Comparison of ENCODE assay signal across 17 mouse cellular contexts in the genomic region with DNA sequence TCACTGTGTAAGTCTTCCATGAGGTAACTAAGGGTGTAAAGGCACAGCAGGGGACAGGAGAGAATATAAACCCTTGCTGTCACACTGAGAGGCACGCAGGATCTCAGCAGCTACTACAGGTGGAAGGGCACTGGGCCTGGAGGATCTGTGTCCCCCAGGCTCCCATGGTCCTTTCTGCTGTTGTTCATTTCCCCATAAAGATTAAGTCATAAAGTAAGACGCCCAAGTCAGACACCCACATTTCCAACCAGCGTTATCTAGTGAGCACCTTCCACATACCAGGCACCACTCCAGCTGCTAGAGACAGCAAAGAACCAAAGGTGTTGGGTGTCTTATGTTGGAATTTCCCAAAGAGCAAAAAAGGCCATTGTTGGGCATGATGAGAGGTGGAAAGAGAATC.
A peak's percentile ranks its signal among the peaks of the same experiment; 100 is the strongest.
DNase-seq lines count a peak whose midpoint lies in the region; ATAC-seq lines count a peak whose summit lies in the region.
"Had no signal": no experiment of that assay in that cellular context is flagged by ENCODE, and none has a peak within 500 bp of the region (broad histone marks: within the 10 kb centered on the region; RNA-seq: fewer than 3 reads in every experiment).

No protein-coding gene starts in this region.

- DNase-seq in lung, postnatal 4 days: no peak
- DNase-seq in ovary, adult 18-20 months (ENCODE audit: low spot score): no peak
- DNase-seq: adrenal gland, adult 2 months; adrenal gland, postnatal 10 days; adrenal gland, postnatal 25 days; cerebellum, adult 11 months; cerebellum, adult 18-20 months; cerebellum, adult 8-10 months; cerebellum, adult 9-11 months; cerebellum, postnatal 14 days; cerebellum, postnatal 36 days; embryo, embryonic 11 days had no signal

- peak; percentile 42; the same call in 1 of the 2 replicates for ATAC-seq in erythroblast, adult 5-6 weeks (replicated peaks; ENCODE audit: low FRiP score, poor library complexity, severe bottlenecking)
- peak; percentile 70 for ATAC-seq in erythroid progenitor cell, adult 5-6 weeks (replicated peaks; ENCODE audit: low FRiP score, poor library complexity, severe bottlenecking)
- peak; percentile 51 for ATAC-seq in megakaryocyte-erythroid progenitor cell, adult 5-6 weeks (replicated peaks; ENCODE audit: low FRiP score, low TSS enrichment, poor library complexity, severe bottlenecking)
- ATAC-seq: forebrain, embryonic 14.5 days; forebrain, embryonic 16.5 days had no signal
